Mouse (Mus musculus): Measurements from ENCODE around the gene Fam124a. TPM values are rescaled to one million over a fixed set of nuclear protein-coding genes. Genes with fewer than 3 reads are reported as not detected.
"Not testable (repeated sequence)": the region's sequence is repeated elsewhere in the genome, so short reads cannot be mapped to it uniquely, and the experiment has no call there.

Gene Fam124a
- total RNA-seq (2021): 10 to 100 TPM; 20.0 to 23.9 TPM

- peak; percentile 83 for DNase-seq (ENCODE audit: low spot score in 2 of 2)
- intact Hi-C loops (cut with DNase I): loop anchor here (5.0 kb wide), 1 partner anchor 52 kb away; no protein-coding TSS in a partner anchor
These were observed at the start of gene Fam124a for GRCm38 (mm10) chr14:62555309-62555829. TSS of gene Fam124a (plus strand) at chr14:62555737.

GRCm38 (mm10) chr14:62506261-62506660, 49.3 kb upstream of the Fam124a start:
- intact Hi-C loops (cut with DNase I): no loop called here
- DNase-seq (ENCODE audit: low spot score in 2 of 2): no peak

- no peak for DNase-seq (ENCODE audit: low spot score in 2 of 2)
- intact Hi-C loops (cut with DNase I): no loop called here
These were observed 46.2 kb upstream of the Fam124a start for GRCm38 (mm10) chr14:62509350-62509749.

- intact Hi-C loops (cut with DNase I): no loop called here
- no peak for DNase-seq (ENCODE audit: low spot score in 2 of 2)
These were observed 42.7 kb upstream of the Fam124a start for GRCm38 (mm10) chr14:62512845-62513244.

- intact Hi-C loops (cut with DNase I): no loop called here
- no peak for DNase-seq (ENCODE audit: low spot score in 2 of 2)
These were observed 24.6 kb upstream of the Fam124a start for GRCm38 (mm10) chr14:62530951-62531350.

- no peak for DNase-seq (ENCODE audit: low spot score in 2 of 2)
- intact Hi-C loops (cut with DNase I): no loop called here
These were observed 19.4 kb upstream of the Fam124a start for GRCm38 (mm10) chr14:62536127-62536526.

GRCm38 (mm10) chr14:62536988-62537387, 18.5 kb upstream of the Fam124a start:
- DNase-seq (ENCODE audit: low spot score in 2 of 2): no peak
- intact Hi-C loops (cut with DNase I): no loop called here

GRCm38 (mm10) chr14:62539834-62540233, 15.7 kb upstream of the Fam124a start:
- DNase-seq (ENCODE audit: low spot score in 2 of 2): no peak
- intact Hi-C loops (cut with DNase I): no loop called here

- intact Hi-C loops (cut with DNase I): no loop called here
These were observed 13.8 kb upstream of the Fam124a start for GRCm38 (mm10) chr14:62541751-62542150.

GRCm38 (mm10) chr14:62546296-62546695, 9.2 kb upstream of the Fam124a start:
- intact Hi-C loops (cut with DNase I): no loop called here
- no peak for DNase-seq (ENCODE audit: low spot score in 2 of 2)

More at GRCm38 (mm10) chr14:62541751-62542150, 13.8 kb upstream of the Fam124a start:
- DNase-seq (ENCODE audit: low spot score in 2 of 2): no peak

GRCm38 (mm10) chr14:62546746-62547145, 8.8 kb upstream of the Fam124a start:
- no peak for DNase-seq (ENCODE audit: low spot score in 2 of 2)
- intact Hi-C loops (cut with DNase I): no loop called here

- intact Hi-C loops (cut with DNase I): no loop called here
- no peak for DNase-seq (ENCODE audit: low spot score in 2 of 2)
These were observed 5.4 kb upstream of the Fam124a start for GRCm38 (mm10) chr14:62550121-62550520.

GRCm38 (mm10) chr14:62552771-62553170, 2.8 kb upstream of the Fam124a start:
- DNase-seq (ENCODE audit: low spot score in 2 of 2): no peak
- intact Hi-C loops (cut with DNase I): no loop called here

- intact Hi-C loops (cut with DNase I): no loop called here
- DNase-seq (ENCODE audit: low spot score in 2 of 2): no peak
These were observed 1.8 kb upstream of the Fam124a start for GRCm38 (mm10) chr14:62553786-62554185.

GRCm38 (mm10) chr14:62555840-62556810, 588 bp downstream of the Fam124a start:
- intact Hi-C loops (cut with DNase I): loop anchor here (5.0 kb wide), 1 partner anchor 51 kb away; no protein-coding TSS in a partner anchor
- peak; percentile 20 to 32 for DNase-seq (ENCODE audit: low spot score in 2 of 2)

- intact Hi-C loops (cut with DNase I): loop anchor here (5.0 kb wide), 1 partner anchor 50 kb away; no protein-coding TSS in a partner anchor
- no peak for DNase-seq (ENCODE audit: low spot score in 2 of 2)
These were observed 1.6 kb downstream of the Fam124a start for GRCm38 (mm10) chr14:62557111-62557510.

- intact Hi-C loops (cut with DNase I): no loop called here
These were observed 6.6 kb downstream of the Fam124a start for GRCm38 (mm10) chr14:62561875-62562748.

GRCm38 (mm10) chr14:62563679-62564078, 8.1 kb downstream of the Fam124a start:
- no peak for DNase-seq (ENCODE audit: low spot score in 2 of 2)
- intact Hi-C loops (cut with DNase I): no loop called here

More at GRCm38 (mm10) chr14:62561875-62562748, 6.6 kb downstream of the Fam124a start:
- peak; percentile 22 to 54 for DNase-seq (ENCODE audit: low spot score in 2 of 2)

GRCm38 (mm10) chr14:62566821-62567220, 11.3 kb downstream of the Fam124a start, which contains the start of gene Gm4131:
TSS of gene Gm4131 (minus strand) at chr14:62566921.
- not testable (repeated sequence) for DNase-seq (ENCODE audit: low spot score in 2 of 2)

GRCm38 (mm10) chr14:62569463-62569862, 13.9 kb downstream of the Fam124a start:
- no peak for DNase-seq (ENCODE audit: low spot score in 2 of 2)
- intact Hi-C loops (cut with DNase I): no loop called here

More at GRCm38 (mm10) chr14:62566821-62567220, 11.3 kb downstream of the Fam124a start, which contains the start of gene Gm4131:
- intact Hi-C loops (cut with DNase I): not testable (repeated sequence)

Measured in left cerebral cortex, postnatal 36 days (tissue).